Mouse (Mus musculus): ENCODE measurements around the gene Ggt1. TPM values are rescaled to one million over a fixed set of nuclear protein-coding genes. Genes with fewer than 3 reads are reported as not detected.
"Not testable (repeated sequence)": the region's sequence is repeated elsewhere in the genome, so short reads cannot be mapped to it uniquely, and the experiment has no call there.

The Ggt1 gene
- total RNA-seq, 2 experiments from 2014 or later, result 2.6 to 2.8 TPM

DNA sequence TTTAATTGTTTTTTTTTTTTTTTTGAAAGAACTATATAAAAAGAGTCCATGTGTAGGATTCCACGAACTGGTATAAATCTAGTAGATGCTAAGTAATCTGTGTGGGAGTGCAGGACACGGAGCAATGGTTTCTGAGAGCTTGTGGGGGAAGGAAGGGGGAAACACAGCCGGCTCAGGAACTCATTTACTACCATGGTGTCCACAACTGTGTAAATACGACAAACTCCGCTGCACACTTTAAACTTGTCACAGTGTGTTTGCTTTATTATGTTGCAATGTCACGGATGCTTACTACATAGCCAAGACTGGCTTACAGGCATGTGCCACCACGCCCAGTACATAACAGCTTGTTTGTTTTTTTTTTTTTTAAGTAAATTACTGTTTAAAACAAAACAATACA is 11.5 kb upstream of the Ggt1 start:
- no peak for DNase-seq (ENCODE audit: low spot score in 2 of 2)

DNA sequence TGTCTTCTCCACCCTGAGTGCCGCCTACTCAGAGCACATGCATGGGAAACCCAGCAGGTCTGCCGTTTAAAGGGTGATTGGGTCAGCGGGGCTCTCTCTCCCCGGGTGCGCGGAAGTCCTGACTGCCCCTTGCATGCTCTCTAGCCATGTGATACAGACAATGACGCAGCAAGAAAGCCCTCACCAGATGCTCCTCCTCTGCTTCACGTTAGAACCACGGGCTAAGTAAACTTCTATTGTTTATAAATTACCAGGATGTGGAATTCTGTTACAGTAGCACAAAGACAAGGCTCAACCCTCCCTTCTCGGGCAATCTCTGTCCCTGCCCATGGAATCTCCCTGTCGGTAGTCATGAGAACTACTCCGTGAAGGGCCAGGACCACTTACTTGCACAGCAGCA is 10.2 kb upstream of the Ggt1 start:
- DNase-seq (ENCODE audit: low spot score in 2 of 2), result no peak

DNA sequence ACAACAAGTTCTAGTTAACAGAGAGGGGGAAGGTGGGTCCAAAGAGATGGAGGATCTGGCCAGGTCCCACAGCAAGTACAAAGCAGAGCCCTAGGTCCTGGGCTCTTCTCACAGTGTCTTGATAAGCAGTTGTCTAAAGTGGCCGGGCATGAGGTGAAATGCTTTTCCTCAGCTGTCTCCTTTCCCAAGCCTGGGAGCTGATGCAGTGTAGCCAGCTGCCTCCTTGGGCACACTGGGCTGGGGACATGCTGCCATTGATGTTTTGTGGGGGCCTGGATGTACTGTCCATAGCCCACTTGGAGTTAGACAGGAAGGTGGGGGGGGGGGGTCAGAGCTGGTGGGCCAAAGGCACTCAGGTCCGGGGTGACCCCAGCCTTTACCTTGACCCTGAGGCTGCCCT is 9.3 kb upstream of the Ggt1 start:
- no peak for DNase-seq (ENCODE audit: low spot score in 2 of 2)

DNA sequence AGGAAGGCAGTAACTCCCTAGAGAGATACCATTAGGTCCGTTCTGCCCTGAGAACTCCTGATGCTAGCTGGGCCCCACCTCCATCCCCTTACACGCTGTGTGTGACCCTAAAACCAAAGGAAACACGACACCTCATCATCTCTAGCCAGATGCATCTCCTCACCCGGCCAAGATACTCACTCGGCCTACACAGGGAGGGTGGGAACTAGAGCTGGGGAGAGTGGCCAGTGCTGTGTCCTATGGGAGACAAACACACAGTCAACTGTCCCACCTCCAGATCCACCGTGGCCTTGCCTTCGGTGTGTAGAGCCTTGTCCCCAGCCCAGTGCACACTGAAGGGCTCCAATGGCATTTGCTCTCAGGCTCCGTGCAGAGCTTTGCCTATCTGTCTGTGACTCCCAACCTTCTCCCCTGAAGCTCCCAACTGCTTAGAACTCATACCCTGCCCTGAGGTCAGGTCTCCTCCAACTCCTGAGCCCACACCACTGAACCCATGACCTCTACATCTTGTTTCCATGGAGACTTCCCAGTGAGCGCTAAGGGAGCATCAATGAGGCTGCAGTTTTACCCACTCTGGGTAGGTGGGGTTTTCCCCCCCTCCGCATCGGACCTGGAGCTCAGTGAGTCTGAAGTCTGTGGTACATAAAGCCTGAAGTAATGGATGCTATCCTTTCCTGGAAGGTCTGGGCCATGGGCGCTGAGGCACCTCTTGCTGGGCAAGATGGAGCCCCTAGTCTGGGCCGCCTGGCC is 8.5 kb upstream of the Ggt1 start:
- no peak for DNase-seq (ENCODE audit: low spot score in 2 of 2)

DNA sequence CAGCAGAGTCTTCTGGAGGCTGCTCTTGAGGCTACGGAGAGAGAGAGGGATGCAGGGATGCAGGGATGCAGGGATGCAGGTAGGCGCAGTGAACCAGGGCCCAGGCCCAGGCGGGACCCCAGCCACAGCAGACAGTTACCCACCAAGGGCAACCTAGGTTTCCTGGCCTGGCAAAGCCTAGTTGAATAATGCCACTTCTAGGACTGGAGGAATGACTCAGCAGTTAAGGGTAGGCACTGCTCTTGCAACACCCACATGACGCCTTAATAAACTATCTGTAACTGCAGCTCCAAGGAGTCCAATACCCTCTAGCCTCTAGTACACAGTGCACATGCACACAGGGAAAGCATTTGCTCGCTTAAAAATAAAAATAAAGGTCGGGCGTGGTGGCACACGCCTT is 7.3 kb upstream of the Ggt1 start:
- DNase-seq (ENCODE audit: low spot score in 2 of 2), result no peak

DNA sequence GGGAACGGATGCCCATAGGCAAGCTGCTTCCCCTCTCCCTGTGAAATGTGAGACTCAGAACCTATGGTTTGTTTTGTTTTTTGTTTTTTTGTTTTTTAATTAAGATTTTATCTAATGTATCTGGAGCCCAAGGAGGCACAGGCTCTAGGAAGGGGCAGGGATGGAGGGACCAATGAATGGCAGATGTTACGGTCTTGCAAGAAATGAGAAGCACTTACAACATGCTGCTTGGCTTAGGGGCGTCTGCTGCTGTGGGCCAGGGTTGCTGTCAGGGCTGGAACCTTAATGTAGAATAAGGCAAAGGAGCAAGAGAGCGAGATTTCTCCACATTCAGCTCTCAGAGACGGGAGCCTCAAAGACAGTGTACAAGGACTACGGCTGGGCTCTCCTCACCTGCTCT is 5.8 kb upstream of the Ggt1 start:
- DNase-seq (ENCODE audit: low spot score in 2 of 2), result no peak

DNA sequence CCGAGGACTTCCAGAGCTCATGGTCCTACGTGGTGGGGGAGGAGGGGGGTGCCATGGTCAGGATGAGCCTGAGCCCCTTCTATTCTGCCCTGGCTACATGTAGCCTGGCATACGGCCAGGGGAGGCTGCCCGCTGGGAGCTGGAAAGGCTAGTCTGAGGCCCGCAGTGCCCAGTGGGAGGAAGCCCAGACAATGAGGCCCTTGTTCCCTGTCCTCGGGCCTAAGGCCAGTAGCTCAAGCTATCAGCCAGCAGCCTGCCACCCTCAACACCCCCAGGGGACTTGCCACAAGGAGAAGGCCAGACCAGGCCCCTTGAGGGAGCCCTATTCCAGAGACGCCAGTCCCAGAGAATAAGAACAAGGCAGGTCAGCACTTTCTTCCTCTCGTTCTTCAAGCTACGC is 5.4 kb upstream of the Ggt1 start:
- DNase-seq (ENCODE audit: low spot score in 2 of 2), result peak; percentile 66 to 84

DNA sequence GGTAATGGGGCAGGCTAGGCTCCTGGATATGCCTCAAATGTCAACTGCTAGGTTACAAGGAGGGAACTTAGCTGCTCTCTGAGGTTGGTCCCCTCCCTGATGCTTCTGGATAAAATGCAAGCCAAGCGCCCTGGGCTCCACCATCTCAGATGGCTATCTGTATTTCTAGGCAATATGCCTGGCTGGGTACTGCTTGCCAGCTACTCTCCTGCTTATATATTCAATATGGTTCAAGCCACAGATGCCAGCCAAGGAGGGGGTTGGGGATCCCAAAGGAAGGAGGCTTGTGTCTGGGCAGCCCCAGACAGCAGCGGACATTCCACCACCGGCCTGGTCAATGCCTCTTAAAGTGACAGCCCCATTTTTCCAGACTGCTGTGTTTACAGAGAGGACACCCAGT is 2.9 kb upstream of the Ggt1 start:
- no peak for DNase-seq (ENCODE audit: low spot score in 2 of 2)

DNA sequence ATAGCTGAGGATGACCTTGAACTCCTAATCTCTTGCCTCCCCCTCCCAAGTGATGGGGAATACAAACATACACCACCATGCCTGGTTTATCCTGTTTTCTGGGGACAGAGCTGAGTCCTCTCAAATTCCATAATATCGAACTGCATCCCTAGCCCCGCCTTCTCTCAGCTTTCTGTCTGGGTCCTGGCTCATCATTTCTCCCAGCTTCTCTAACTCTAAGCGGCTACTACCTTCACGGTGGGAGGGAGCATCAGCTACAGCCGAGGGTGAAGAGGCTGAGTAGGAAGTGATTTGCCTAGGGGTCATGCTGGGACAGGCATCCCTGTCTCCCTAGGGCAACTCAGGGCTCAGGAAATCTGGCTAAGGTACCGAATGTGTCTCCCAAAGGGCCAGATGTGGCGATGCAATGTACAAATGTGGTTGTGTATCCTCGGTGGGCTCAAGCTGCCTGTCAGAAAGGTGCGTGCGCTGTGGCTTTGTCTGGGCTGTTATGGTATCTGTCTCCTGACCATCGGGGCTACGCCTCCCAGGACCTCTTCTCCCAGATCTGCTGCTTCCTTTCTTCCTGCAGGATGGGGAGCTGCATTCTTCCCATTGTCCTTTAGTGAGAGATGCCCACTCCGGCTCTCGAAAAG is 2.2 kb upstream of the Ggt1 start:
- DNase-seq (ENCODE audit: low spot score in 2 of 2), result no peak

DNA sequence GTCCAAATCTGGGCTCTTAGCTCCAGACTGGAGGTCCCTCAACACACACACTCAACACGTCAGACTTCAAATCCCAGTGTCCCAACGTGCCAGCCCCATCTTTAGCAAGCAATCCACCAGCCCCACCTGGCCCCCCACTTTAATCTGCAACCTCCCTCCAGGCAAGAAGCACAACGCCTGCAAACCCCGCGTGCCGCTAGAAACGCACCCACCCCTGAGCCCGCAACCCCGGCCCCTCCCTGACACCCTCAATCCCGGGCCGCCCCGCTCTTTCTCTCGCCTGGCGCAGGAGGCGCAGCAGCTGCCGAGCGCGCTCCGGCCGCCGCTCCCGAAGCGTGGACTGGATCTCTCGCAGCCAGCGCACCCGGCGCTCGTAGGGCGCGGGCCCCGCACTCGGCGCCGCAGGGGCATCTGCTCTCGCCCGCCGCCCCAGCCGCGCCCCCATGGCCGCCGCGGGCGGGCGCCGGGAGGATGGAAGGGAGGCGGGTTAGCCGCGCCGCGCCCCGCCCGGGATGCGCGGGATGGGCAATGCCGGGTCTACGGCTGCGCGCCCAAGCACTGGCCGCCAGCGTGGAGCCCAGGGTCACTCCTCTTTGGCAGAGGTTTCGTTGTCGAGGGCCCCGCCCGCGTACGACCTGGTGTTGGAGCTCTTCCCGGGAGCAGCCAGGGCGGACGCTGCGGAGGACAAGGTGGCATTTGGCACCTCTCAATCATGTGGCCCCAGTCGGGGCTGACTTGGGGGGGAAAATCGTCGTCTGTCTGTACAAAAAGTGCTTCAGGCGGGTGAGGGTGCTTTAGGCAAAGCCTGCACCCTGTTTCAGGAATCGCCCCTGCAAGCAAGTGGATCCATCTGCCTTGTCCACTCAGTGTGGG is 1.5 kb upstream of the Ggt1 start, which contains the start of gene Lrrc75b:
Lrrc75b (minus strand) TSS at position 655 of the 873 bp plus-strand sequence.
- no peak for DNase-seq (ENCODE audit: low spot score in 2 of 2)

DNA sequence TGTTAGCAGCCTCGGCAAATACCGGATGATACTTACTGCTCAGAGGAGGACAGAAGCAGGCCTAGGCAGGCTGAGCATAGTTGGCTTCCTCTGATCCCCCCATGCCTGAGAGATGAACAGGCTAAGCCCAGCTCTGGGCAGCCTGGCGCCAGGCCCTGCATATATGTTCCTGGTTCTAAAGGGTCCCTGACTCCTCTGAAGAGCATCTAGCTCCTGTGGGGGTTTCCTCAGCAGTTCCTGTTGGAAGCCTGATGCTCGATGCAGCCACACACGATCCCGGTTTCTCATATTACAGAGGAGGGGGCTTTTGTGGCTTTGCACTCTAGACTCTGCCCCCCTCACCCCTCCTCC is 880 bp upstream of the Ggt1 start:
- no peak for DNase-seq (ENCODE audit: low spot score in 2 of 2)

DNA sequence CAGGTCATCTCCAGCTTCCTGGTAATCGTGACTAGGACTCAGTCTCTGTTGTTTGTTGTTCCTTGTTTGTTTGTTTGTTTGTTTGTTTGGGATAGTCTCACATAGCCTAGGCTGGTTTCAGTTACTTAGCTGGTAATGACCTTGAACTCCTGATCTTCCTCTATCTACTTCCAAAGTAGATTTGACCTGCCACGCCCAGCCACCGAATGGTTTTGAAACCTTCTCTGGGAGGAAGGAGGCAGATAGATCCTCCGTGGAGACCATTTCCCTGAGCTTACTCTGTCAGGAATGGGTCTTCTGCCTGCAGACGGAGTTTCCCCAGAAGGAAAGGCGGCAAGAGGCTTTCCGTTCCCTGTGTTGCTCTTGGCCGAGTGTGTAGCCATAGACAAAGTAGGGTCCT is 1.2 kb downstream of the Ggt1 start:
- DNase-seq (ENCODE audit: low spot score in 2 of 2), result no peak

DNA sequence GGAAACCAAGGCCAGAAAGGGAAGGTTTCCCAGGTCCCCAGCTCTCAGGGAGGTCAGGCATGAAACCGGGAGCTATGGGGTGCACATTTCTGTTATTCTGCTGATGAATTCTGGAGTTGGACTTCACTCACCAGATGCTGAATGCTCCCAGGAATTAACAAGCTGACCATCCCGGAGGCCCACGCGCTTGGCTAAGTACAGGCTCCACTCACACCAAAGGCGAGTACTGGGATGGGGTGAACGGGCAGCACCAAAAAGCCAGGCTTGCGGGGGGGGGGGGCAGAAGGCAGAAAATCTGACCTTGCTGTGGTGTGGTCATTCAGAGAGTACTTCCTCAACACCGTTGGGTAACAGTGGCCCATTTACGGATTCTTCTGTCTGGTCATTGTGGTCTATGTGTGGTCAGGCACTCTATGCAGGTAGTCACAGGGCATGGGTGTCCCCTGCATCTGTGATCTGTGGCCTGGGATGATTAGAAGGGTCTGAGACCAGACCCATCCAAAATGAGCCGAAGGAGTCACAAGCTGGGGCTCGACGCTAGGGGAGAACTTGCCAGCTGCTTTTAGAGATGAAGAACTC is 3.4 kb downstream of the Ggt1 start:
- no peak for DNase-seq (ENCODE audit: low spot score in 2 of 2)

DNA sequence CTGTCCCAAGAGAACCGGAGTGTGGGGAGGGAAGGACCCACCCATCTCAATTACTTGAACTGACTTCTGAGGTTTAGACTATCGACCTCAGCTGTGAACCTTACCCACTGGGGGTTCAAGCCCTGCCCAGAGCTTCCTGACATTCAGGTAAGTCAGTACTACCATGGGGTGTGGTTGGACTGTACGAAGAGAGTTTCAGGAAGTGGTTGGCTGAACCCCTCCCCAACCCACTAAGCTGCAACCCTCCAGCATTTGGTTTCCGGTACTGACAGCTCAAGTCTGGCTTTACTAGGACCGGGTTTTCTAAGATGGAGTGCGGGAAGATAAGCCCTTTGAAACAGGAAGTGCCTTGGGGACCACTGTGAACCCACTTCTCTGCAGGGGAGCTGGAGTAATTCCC is 4.0 kb downstream of the Ggt1 start:
- no peak for DNase-seq (ENCODE audit: low spot score in 2 of 2)

DNA sequence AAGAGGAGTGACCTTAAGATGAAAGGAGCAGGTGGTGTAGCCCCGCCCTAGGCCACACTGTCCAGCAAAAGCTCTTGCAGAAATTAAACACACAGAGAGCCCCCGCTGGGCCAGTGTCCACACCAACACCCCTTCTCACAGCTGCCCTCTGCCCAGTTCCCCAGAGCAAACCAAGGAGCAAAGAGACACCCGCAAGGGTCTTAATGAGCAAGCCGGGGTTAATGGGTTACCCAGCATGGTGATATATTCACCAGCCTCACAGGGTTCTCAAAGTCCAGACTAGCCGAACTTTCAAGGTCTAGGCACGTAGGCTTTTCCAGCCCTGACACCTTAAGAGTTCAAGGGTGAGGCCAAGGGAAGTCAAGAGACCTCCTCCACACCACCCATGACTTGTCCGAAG is 4.5 kb downstream of the Ggt1 start:
- no peak for DNase-seq (ENCODE audit: low spot score in 2 of 2)

DNA sequence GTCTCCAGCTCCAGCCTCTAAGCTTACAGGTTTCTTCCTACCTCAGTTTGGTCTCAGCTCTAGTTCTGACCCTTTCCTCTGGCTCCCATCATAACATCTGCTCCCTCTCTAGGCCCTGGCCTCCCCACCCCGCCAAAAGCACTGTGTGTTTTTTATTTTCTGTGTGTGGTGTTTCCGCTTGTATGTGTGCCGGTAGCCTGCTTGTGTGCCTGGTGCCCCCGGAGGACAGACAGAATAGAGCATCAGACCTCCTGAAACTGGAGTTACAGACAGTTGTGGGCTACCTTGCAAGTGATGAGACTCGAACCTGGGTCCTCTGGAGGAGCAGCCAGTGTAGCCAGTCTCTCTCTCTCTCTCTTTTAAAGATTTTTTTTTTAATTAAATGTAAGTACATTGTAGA is 4.9 kb downstream of the Ggt1 start:
- DNase-seq (ENCODE audit: low spot score in 2 of 2), result no peak

DNA sequence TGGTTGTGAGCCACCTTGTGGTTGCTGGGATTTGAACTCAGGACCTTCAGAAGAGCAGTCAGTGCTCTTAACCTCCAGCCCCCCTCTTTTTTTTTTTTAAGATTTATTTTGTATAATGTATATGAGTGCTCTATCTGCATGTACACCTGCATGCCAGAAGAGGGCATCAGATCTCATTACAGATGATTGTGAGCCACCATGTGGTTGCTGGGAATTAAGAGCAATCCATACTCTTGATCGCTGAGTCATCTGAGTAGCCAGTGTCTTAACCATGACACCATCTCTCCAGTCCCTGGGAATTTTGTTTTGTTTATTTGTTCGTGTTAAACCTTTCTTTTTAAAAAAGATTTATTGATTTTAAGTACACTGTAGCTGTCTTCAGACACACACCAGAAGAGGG is 5.4 kb downstream of the Ggt1 start:
- DNase-seq (ENCODE audit: low spot score in 2 of 2), result not testable (repeated sequence)

DNA sequence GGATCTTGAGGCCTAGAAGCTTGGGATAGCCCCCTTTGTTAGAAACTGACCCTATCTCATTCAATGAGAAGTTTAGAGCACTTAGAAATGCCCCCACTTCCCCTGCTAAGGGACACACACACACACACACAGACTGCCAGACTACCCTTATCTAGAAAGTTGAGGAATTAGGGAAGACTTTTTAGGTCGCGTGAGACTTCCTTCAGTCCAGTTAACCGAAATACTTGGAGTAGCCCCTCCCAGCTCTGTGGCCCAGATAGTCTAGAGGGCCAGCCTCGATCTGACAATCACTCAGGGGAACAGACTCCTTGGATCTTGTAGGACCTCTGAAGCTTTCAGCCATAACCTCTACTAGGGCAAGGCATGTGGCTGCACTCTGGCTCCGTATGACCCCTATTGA is 6.6 kb downstream of the Ggt1 start:
- no peak for DNase-seq (ENCODE audit: low spot score in 2 of 2)

DNA sequence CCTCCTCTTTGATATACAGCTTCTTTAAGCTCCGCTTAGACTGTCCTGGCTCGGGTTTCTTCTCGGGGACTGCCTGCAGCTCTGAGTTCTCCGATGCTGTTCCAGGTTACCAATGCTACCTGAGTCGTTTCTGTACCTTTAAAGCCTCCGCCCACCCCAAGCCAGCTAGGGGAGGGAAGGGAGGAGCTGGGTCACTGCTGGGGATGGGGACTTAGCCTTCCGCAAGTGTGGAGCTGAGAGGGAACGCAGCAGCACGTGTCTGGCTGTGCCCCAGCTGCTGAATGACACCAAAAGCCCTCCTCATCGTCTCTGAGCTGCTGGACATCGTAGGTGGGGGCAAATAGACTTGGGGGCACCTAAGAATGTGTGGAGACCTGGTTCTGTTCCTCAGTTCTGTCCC is 7.0 kb downstream of the Ggt1 start:
- DNase-seq (ENCODE audit: low spot score in 2 of 2), result no peak

DNA sequence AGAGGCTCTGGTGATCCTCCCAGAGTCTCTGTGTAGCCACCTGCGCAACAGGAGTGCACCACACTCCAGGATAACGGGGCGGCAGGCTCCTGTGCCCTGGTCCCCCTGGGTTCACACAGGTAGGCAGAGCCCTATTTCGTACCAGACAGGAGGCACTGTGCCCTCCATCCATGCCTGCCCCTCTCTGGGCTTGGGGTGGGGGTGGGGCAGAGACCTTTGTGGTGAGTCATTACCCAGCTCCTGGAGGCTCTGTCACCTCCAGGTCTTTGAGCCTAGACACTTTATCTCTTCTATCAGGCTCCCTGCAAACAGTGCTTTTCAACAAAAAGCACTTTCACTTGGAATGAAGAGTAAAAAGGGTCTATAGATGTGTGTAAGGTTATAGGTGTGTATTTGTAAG is 7.4 kb downstream of the Ggt1 start:
- no peak for DNase-seq (ENCODE audit: low spot score in 2 of 2)

DNA sequence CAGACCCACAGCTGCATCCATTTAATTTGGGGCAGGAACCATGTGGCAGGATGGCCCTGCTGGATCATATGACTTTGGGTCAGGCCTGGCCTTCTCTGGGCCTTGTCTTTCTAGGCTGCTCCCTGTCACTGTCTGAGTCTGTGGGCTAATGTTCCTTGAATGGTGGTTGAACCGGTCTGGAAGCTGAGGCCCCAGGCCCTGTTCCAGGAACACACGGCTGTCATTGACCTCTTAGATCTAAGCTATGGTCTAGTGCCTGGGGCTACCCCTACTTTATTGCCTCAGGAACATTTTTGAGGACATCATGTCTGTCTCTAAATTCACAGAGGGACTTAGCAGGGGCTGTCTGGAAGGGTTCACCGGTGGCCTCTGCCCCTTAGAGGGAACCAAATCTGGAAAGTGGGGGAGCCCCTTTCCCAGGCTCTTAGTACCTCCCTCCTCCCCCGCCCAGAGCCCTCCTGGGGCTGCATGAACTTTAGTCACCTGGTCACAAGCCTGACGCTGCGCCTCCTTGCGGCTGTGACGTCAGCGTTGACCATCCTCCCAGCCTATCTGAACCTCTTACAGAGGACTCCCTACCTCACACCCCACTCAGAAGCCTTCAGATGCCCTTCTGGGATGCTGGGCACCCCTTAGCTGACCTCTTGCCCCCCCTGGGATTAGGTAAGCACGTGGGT is 9.7 kb downstream of the Ggt1 start:
- DNase-seq (ENCODE audit: low spot score in 2 of 2), result no peak

Measured in layer of hippocampus, adult 18-20 months (tissue).